Mouse (Mus musculus): ENCODE results near the gene Wnt6.

DNA sequence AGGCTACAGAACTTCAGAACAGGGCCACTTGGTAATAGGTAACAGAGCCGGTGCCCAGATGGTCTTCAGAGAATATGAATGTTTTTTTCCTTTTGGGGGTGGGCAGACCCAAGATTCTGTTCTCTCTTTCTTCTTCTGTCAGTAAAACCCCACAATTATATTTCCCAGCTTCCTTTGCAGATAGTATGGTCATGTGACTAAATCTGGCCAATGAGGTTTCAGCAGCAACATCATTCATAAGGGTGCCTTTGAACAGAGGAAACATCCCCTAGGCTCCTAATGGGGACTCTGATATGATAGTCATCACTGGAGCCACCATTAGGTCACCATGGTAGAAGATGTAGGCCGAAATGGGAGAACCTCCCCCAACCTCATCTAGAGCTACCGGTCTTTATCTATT is 18.9 kb upstream of the Wnt6 start:
- TF ChIP-seq CTCF (IDR thresholded peaks at IDR 0.05; ENCODE audit: low read depth) = no peak
- TF ChIP-seq EP300 (IDR thresholded peaks at IDR 0.05; ENCODE audit: low read depth) = no peak

All from liver, postnatal 0 days (tissue).